Mouse (Mus musculus) lung, postnatal 10 days (tissue): ENCODE data around the gene Pcdh7.
A peak's percentile ranks its signal among the peaks of the same experiment; 100 is the strongest.
"Not testable (repeated sequence)": the region's sequence is repeated elsewhere in the genome, so short reads cannot be mapped to it uniquely, and the experiment has no call there.

ENCODE experiments used
- DNase-seq: peaks from one replicate; pipeline ENCODE4 v3.0.0; 2021

Pcdh7 gene

GRCm38 (mm10) chr5:57717906-57718875, at the start of gene Pcdh7:
Gene Pcdh7, plus strand, starts transcription at chr5:57717967.
- peak; percentile 4 for DNase-seq

GRCm38 (mm10) chr5:57676970-57677369, 40.8 kb upstream of the Pcdh7 start:
- not testable (repeated sequence) for DNase-seq

GRCm38 (mm10) chr5:57708396-57708795, 9.4 kb upstream of the Pcdh7 start:
- DNase-seq: no peak

GRCm38 (mm10) chr5:57713980-57714379, 3.8 kb upstream of the Pcdh7 start:
- DNase-seq: peak; percentile 12

GRCm38 (mm10) chr5:57714621-57715523, 2.9 kb upstream of the Pcdh7 start:
- DNase-seq: peak; percentile 37

- peak; percentile 54 for DNase-seq
Measured at GRCm38 (mm10) chr5:57715524-57716400, 2.0 kb upstream of the Pcdh7 start.

GRCm38 (mm10) chr5:57716421-57717237, 1.1 kb upstream of the Pcdh7 start:
- peak; percentile 22 for DNase-seq

- DNase-seq: peak; percentile 54
Measured at GRCm38 (mm10) chr5:57717238-57717905, 395 bp upstream of the Pcdh7 start.

- DNase-seq: peak; percentile 46
Measured at GRCm38 (mm10) chr5:57718876-57719593, 1.3 kb downstream of the Pcdh7 start.

GRCm38 (mm10) chr5:57719594-57720185, 1.9 kb downstream of the Pcdh7 start:
- peak; percentile 50 for DNase-seq

GRCm38 (mm10) chr5:57720206-57720880, 2.6 kb downstream of the Pcdh7 start:
- DNase-seq: no peak

GRCm38 (mm10) chr5:57721148-57721712, 3.5 kb downstream of the Pcdh7 start:
- DNase-seq: no peak

GRCm38 (mm10) chr5:57721927-57722326, 4.2 kb downstream of the Pcdh7 start:
- no peak for DNase-seq

GRCm38 (mm10) chr5:57733451-57733850, 15.7 kb downstream of the Pcdh7 start:
- no peak for DNase-seq

GRCm38 (mm10) chr5:57735723-57736122, 18.0 kb downstream of the Pcdh7 start:
- no peak for DNase-seq

- DNase-seq: no peak
Measured at GRCm38 (mm10) chr5:57742924-57743323, 25.2 kb downstream of the Pcdh7 start.

- DNase-seq: no peak
Measured at GRCm38 (mm10) chr5:57743956-57744661, 26.3 kb downstream of the Pcdh7 start.

- no peak for DNase-seq
Measured at GRCm38 (mm10) chr5:57745879-57746278, 28.1 kb downstream of the Pcdh7 start.
